Mouse (Mus musculus): ENCODE data around the gene Trpt1. TPM values are rescaled to one million over a fixed set of nuclear protein-coding genes. Genes with fewer than 3 reads are reported as not detected.

The Trpt1 gene
- polyA plus RNA-seq, 2 experiments, result 12.0 to 15.1 TPM

- Histone ChIP-seq H3K27me3 (ENCODE audit: control insufficient read depth, insufficient read depth, low read length) (no peaks in the 10 kb centered on the region), H3K9me3 (ENCODE audit: control insufficient read depth, low read length) (no peaks in the 10 kb centered on the region), H3K4me1 (ENCODE audit: control insufficient read depth, insufficient read depth, low read length) (peaks cover 21% of the 10 kb centered on the region), H3K36me3 (ENCODE audit: control insufficient read depth, insufficient read depth, low read length) (peaks cover 10% of the 10 kb centered on the region), H3K4me2 (replicated peaks; ENCODE audit: low read depth, low read length, severe bottlenecking) (peak overlapping the region; percentile 61), H3K27ac (replicated peaks; ENCODE audit: low read depth, low read length) (no peak overlapping the region), H3K9ac (ENCODE audit: low read depth, low read length, severe bottlenecking) (0 out of 2 replicates have a peak overlapping the region, but pooled peaks have one; percentile 63), H3K4me3 (replicated peaks; ENCODE audit: low read length) (peak overlapping the region; percentile 61)
- WGBS, result 22% methylated on average over 11 of the region's 11 CpGs
- TF ChIP-seq POLR2A (IDR thresholded peaks at IDR 0.05; ENCODE audit: borderline replicate concordance, extremely low read depth, insufficient read depth, insufficient read length), result no peak
- DNase-seq (ENCODE audit: low spot score) (no peak), ATAC-seq (ENCODE audit: low FRiP score, low read depth) (no peak)
These were observed 25.4 kb upstream of the Trpt1 start for GRCm38 (mm10) chr19:6970460-6971085.

GRCm38 (mm10) chr19:6971644-6972043 lies 24.3 kb upstream of the Trpt1 start:
- Histone ChIP-seq H3K9ac (ENCODE audit: low read depth, low read length, severe bottlenecking) (no peak overlapping the region), H3K4me3 (replicated peaks; ENCODE audit: low read length) (no peak overlapping the region), H3K4me1 (ENCODE audit: control insufficient read depth, insufficient read depth, low read length) (peaks cover 27% of the 10 kb centered on the region), H3K4me2 (replicated peaks; ENCODE audit: low read depth, low read length, severe bottlenecking) (no peak overlapping the region), H3K9me3 (ENCODE audit: control insufficient read depth, low read length) (no peaks in the 10 kb centered on the region), H3K27ac (replicated peaks; ENCODE audit: low read depth, low read length) (no peak overlapping the region), H3K27me3 (ENCODE audit: control insufficient read depth, insufficient read depth, low read length) (no peaks in the 10 kb centered on the region), H3K36me3 (ENCODE audit: control insufficient read depth, insufficient read depth, low read length) (no peaks in the 10 kb centered on the region)
- TF ChIP-seq POLR2A (IDR thresholded peaks at IDR 0.05; ENCODE audit: borderline replicate concordance, extremely low read depth, insufficient read depth, insufficient read length), result no peak
- no peak for DNase-seq (ENCODE audit: low spot score)
- ATAC-seq (ENCODE audit: low FRiP score, low read depth), result no peak
- 32% methylated on average over 6 of the region's 6 CpGs for WGBS

GRCm38 (mm10) chr19:6972247-6972917 lies 23.5 kb upstream of the Trpt1 start:
- ATAC-seq (ENCODE audit: low FRiP score, low read depth) (no peak), DNase-seq (ENCODE audit: low spot score) (no peak)
- no peaks in the 10 kb centered on the region for H3K9me3 ChIP-seq (ENCODE audit: control insufficient read depth, low read length)
- no peak overlapping the region for H3K4me3 ChIP-seq (replicated peaks; ENCODE audit: low read length)
- H3K36me3 ChIP-seq (ENCODE audit: control insufficient read depth, insufficient read depth, low read length), result 0 out of 2 replicates have a peak, but pooled peaks cover 2% of the 10 kb centered on the region
- no peak overlapping the region for H3K27ac ChIP-seq (replicated peaks; ENCODE audit: low read depth, low read length)
- H3K27me3 ChIP-seq (ENCODE audit: control insufficient read depth, insufficient read depth, low read length), result no peaks in the 10 kb centered on the region
- no peak overlapping the region for H3K4me2 ChIP-seq (replicated peaks; ENCODE audit: low read depth, low read length, severe bottlenecking)
- peaks cover 28% of the 10 kb centered on the region for H3K4me1 ChIP-seq (ENCODE audit: control insufficient read depth, insufficient read depth, low read length)
- 83% methylated on average over 13 of the region's 13 CpGs for WGBS
- H3K9ac ChIP-seq (ENCODE audit: low read depth, low read length, severe bottlenecking), result no peak overlapping the region
- TF ChIP-seq POLR2A (IDR thresholded peaks at IDR 0.05; ENCODE audit: borderline replicate concordance, extremely low read depth, insufficient read depth, insufficient read length), result no peak

GRCm38 (mm10) chr19:6973581-6974190 lies 22.2 kb upstream of the Trpt1 start:
- Histone ChIP-seq H3K9me3 (ENCODE audit: control insufficient read depth, low read length) (no peaks in the 10 kb centered on the region), H3K9ac (ENCODE audit: low read depth, low read length, severe bottlenecking) (peak overlapping the region; percentile 69; the same call in 1 of the 2 replicates), H3K4me2 (replicated peaks; ENCODE audit: low read depth, low read length, severe bottlenecking) (peak overlapping the region; percentile 86), H3K27me3 (ENCODE audit: control insufficient read depth, insufficient read depth, low read length) (no peaks in the 10 kb centered on the region), H3K27ac (replicated peaks; ENCODE audit: low read depth, low read length) (no peak overlapping the region), H3K4me3 (replicated peaks; ENCODE audit: low read length) (peak overlapping the region; percentile 67), H3K4me1 (ENCODE audit: control insufficient read depth, insufficient read depth, low read length) (peaks cover 22% of the 10 kb centered on the region), H3K36me3 (ENCODE audit: control insufficient read depth, insufficient read depth, low read length) (peaks cover 14% of the 10 kb centered on the region; the same call in 1 of the 2 replicates)
- no peak for ATAC-seq (ENCODE audit: low FRiP score, low read depth)
- TF ChIP-seq POLR2A (IDR thresholded peaks at IDR 0.05; ENCODE audit: borderline replicate concordance, extremely low read depth, insufficient read depth, insufficient read length), result no peak
- 30% methylated on average over 12 of the region's 12 CpGs for WGBS
- no peak for DNase-seq (ENCODE audit: low spot score)

All from limb, embryonic 14.5 days (tissue).